Mouse (Mus musculus) ES-E14 (cell line): Measurements from ENCODE around the gene Col4a4. TPM values are rescaled to one million over a fixed set of nuclear protein-coding genes. Genes with fewer than 3 reads are reported as not detected.

Source experiments
- DNase-seq: peaks from one replicate; pipeline ENCODE4 v3.0.0-alpha.2; 2013; ENCODE audit warnings: low read depth, low spot score
- H3K27ac ChIP-seq: 2 replicates; pipeline ENCODE4 v1.5.1; 2012; ENCODE audit warnings: low read depth, mild to moderate bottlenecking, low read length, moderate library complexity, mixed read lengths; ENCODE audit not compliant: poor library complexity, insufficient read depth, severe bottlenecking
- H3K36me3 ChIP-seq: 2 replicates; pipeline ENCODE4 v1.6.1; 2012; ENCODE audit warnings: mild to moderate bottlenecking, low read length, moderate library complexity, mixed read lengths; ENCODE audit not compliant: control insufficient read depth, poor library complexity, insufficient read depth, severe bottlenecking
- H3K4me1 ChIP-seq, 2 experiments: fragments of 150-350 bp in 1 of 2; sonication (generic) in 1 of 2; 2 replicates each; pipeline ENCODE4 v1.6.1; 2012; ENCODE audit warnings: low read length in 2 of 2, mild to moderate bottlenecking in 1 of 2, mixed read lengths in 1 of 2; ENCODE audit not compliant: control insufficient read depth in 2 of 2, insufficient read depth in 2 of 2, poor library complexity in 1 of 2
- H3K4me3 ChIP-seq, 2 experiments: fragments of 150-350 bp in 1 of 2; sonication (generic) in 1 of 2; 2 replicates each; pipeline ENCODE4 v1.5.1; 2012; ENCODE audit warnings: low read length in 2 of 2, low read depth in 1 of 2, mild to moderate bottlenecking in 1 of 2, mixed read lengths in 1 of 2; ENCODE audit not compliant: insufficient read depth in 1 of 2, poor library complexity in 1 of 2, severe bottlenecking in 1 of 2
- H3K9ac ChIP-seq: 2 replicates; pipeline ENCODE4 v1.6.1; 2012; ENCODE audit warnings: low read depth, mild to moderate bottlenecking, low read length, mixed read lengths; ENCODE audit not compliant: poor library complexity, insufficient read depth, severe bottlenecking
- H3K9me3 ChIP-seq: fragments of 150-350 bp; sonication (generic); 2 replicates; pipeline ENCODE4 v1.6.1; 2012; ENCODE audit warnings: low read depth, mild to moderate bottlenecking, low read length; ENCODE audit not compliant: control insufficient read depth, insufficient read depth
- CHD2 ChIP-seq: IDR thresholded peaks from 2 replicates; pipeline ENCODE4 v1.6.1; 2014; ENCODE audit warnings: mild to moderate bottlenecking, low read depth, low read length, inconsistent platforms
- HCFC1 ChIP-seq: IDR thresholded peaks from 2 replicates; pipeline ENCODE4 v1.6.1; 2012; ENCODE audit warnings: low read length, inconsistent platforms, borderline replicate concordance; ENCODE audit not compliant: insufficient read depth
- MAFK ChIP-seq: IDR thresholded peaks from 2 replicates; pipeline ENCODE4 v1.6.1; 2014; ENCODE audit warnings: mild to moderate bottlenecking, low read depth, low read length, inconsistent platforms; ENCODE audit not compliant: insufficient read depth
- ZC3H11A ChIP-seq: IDR thresholded peaks from 2 replicates; pipeline ENCODE4 v1.6.1; 2012; ENCODE audit warnings: low read depth, mild to moderate bottlenecking, inconsistent platforms, low read length, borderline replicate concordance
- ZNF384 ChIP-seq: IDR thresholded peaks from 2 replicates; pipeline ENCODE4 v1.6.1; 2012; ENCODE audit warnings: low read depth, low read length, inconsistent platforms
- in situ Hi-C, 2 experiments: fragments of 600-800 bp; cut with MboI; formaldehyde crosslinking; loops; one replicate each; pipeline ENCODE4 v1.15.1; 2025; ENCODE audit warnings: low sequenced_read_pairs in 2 of 2, inconsistent platforms in 1 of 2; ENCODE audit not compliant: unreplicated experiment in 2 of 2
- total RNA-seq: library from RNA; depleted of rRNA; stranded (reverse); fragments of 300-350 nt; gene quantifications from 2 replicates; pipeline ENCODE4 v1.2.3, GENCODE M21; 2012

Col4a4 gene
- total RNA-seq, 1 experiment: 0.04 TPM

DNA sequence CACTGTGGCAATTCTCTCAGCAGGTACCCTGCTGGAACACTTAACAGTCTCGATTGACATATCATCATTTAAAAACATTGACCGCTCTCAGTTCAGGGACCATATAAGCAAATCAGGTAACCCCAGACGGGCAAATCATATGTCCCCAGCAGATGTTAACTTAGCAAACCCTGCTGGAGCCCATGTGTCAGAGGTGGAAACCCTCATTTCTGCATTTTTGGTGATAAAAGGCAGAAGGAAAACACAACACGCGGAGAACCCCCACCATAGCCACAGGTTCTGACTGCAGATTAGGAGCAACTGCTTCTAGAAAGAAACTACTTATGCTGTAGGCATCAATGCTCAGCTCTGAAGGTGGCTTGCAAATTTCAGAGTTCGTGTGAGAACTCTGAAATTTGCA is 38.3 kb upstream of the Col4a4 start:
- DNase-seq: no peak
- Histone ChIP-seq H3K9ac (no peak overlapping the region), H3K4me1 (no peaks in the 10 kb centered on the region), H3K4me3 (no peak overlapping the region), H3K27ac (no peak overlapping the region), H3K36me3 (no peaks in the 10 kb centered on the region), H3K9me3 (no peaks in the 10 kb centered on the region)
- TF ChIP-seq HCFC1 (no peak), CHD2 (no peak), ZNF384 (no peak), ZC3H11A (no peak), MAFK (no peak)
- in situ Hi-C loops: no loop called here

DNA sequence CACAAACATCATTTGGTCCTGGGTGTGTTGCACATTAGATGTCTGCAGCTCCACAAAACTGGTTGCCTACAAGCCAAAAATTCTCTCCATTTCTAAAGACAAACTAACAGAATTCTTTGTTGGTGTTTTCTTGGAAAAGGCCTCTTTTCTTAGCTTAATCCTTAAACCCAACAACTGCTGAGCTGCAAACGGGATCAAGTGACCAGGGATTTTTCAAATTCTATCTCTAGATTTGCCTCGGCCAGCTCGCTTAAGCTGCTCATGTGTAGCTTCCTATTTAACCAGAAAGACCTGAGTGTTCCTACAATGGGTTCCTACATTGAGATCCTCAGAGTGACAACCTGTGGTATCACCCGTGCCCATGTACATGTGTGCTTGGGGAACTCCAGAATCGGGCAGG is 33.3 kb upstream of the Col4a4 start:
- Histone ChIP-seq H3K9ac (no peak overlapping the region), H3K4me3 (no peak overlapping the region), H3K9me3 (no peaks in the 10 kb centered on the region), H3K27ac (no peak overlapping the region), H3K4me1 (no peaks in the 10 kb centered on the region), H3K36me3 (no peaks in the 10 kb centered on the region)
- TF ChIP-seq CHD2 (no peak), MAFK (no peak), HCFC1 (no peak), ZNF384 (no peak), ZC3H11A (no peak)
- in situ Hi-C loops: no loop called here
- DNase-seq: no peak

DNA sequence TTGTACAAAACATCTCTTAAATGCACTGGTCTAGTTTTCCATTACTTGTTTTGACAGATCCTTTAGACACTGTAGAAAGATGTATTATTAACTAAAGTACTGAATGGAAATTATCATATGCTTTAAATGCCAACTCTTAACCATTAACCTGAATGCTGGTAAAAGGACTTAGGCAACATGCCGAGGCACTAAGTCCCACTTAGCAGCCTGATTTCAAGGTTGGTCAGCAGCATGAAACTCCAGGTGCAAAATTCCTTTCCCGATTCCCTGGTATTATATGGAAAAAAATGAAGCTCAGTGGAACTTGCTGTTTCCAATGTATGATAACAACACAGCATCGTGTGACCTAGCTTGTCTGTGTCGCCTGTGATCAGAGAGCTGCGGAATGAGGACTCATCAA is 31.9 kb upstream of the Col4a4 start:
- Histone ChIP-seq H3K27ac (no peak overlapping the region), H3K9me3 (no peaks in the 10 kb centered on the region), H3K4me1 (no peaks in the 10 kb centered on the region), H3K9ac (no peak overlapping the region), H3K4me3 (no peak overlapping the region), H3K36me3 (no peaks in the 10 kb centered on the region)
- TF ChIP-seq CHD2 (no peak), ZNF384 (no peak), MAFK (no peak), HCFC1 (no peak), ZC3H11A (no peak)
- DNase-seq: no peak
- in situ Hi-C loops: no loop called here

DNA sequence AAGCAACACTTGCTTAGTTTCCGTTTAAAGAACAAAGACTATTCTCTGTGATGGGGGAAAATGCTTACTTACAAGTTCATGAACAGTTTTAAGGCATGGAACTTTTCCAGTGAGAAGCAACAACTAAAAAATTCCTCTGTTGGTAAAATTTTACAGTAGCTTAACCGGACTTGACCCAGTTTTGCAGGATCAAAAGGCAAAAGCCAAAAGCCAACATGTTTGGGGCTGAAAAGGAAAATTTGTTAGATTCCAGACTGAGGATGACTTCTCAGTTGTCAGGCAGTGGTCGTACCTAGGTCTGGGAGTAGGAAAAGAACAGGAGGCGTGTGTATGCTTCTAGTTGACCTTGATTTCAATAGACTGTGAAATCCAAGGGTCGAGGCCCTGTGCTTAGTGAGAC is 31.4 kb upstream of the Col4a4 start:
- TF ChIP-seq ZNF384 (no peak), CHD2 (no peak), HCFC1 (no peak), ZC3H11A (no peak), MAFK (no peak)
- Histone ChIP-seq H3K4me3 (no peak overlapping the region), H3K4me1 (no peaks in the 10 kb centered on the region), H3K9me3 (no peaks in the 10 kb centered on the region), H3K27ac (no peak overlapping the region), H3K36me3 (no peaks in the 10 kb centered on the region), H3K9ac (no peak overlapping the region)
- no peak for DNase-seq
- in situ Hi-C loops: no loop called here

DNA sequence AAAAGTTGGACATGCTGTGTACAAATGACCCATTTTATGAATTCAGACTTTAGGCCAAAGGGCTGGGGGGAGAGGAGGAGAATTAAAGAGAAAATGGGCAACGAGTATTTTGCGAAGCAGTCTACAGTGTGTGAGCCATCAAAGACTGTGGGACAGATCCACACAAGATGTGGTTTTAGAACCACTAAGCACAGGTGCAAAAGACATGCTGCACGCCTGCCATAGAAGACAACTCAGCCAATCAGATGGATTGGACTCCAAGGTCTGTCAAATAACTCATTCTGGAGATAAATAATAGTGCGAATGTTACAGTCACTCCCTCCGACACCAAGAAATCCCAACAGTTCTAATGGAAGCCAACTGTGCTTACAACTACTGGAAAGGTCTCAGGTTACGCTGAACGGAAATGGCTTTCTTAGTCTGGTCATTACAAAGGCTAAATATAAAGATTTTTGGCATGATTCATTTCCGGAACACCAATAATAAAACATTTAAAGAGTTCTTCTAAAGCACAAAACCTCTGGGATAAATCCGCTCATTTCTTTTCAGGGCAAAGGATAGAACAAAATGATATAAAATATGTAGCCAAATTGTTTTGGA is 25.5 kb upstream of the Col4a4 start:
- Histone ChIP-seq H3K4me3 (no peak overlapping the region), H3K4me1 (no peaks in the 10 kb centered on the region), H3K27ac (no peak overlapping the region), H3K36me3 (no peaks in the 10 kb centered on the region), H3K9ac (no peak overlapping the region), H3K9me3 (no peaks in the 10 kb centered on the region)
- TF ChIP-seq ZC3H11A (no peak), CHD2 (no peak), ZNF384 (no peak), MAFK (no peak), HCFC1 (no peak)
- DNase-seq: no peak
- in situ Hi-C loops: no loop called here
